Mouse (Mus musculus) thymus, postnatal 14 days (tissue): Measurements from ENCODE around the gene Pnp.
"Not testable (repeated sequence)": the region's sequence is repeated elsewhere in the genome, so short reads cannot be mapped to it uniquely, and the experiment has no call there.

ENCODE experiments used
- DNase-seq: peaks from one replicate; pipeline ENCODE4 v3.0.0; 2021

Pnp gene

DNA sequence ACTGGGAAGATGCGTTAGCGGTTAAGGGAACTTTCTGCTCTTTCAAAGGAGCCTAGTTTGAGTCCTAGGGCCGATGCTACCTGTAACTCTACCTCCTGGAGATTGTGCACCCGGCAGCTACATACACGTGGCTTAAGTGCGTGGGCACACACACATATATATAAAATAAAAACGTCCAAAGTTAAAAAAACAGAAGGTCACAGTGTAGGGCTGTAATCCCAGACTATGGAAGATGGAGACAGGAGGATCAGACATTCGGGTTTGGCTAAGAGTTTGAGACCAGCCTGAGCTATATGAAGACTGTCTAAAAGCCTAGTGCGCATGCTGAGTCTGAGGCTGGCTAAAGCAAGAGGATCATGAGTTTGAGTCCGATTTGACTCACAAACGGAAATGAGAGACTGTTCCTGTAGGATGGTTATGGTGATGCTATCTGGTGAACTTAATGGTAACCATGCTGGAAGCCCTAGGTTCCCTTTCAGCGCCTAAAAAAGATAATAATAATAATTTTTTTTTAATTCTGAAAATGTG, 675 bp downstream of the Pnp start:
- no peak for DNase-seq

DNA sequence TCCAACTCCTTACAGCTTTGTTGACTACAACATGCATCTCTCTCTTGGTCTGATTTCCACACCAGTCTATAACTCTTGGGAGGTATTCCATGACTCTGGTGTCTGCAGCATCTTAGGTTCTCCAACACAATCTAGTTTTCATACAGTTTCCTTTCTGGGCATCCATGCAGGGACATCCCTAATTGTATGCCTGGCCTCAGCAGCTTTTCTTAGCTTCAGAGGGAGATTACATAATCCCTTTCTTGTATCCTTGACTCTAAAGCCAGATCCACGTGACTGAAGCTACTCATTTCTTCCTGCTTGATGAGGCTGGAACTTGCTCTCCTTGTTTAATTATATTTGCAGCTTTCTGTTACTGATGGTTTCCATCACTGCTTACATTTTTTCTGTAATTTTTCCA, 5.8 kb downstream of the Pnp start:
- no peak for DNase-seq

GRCm38 (mm10) chr14:50938119-50938908, 7.4 kb downstream of the Pnp start:
- no peak for DNase-seq

DNA sequence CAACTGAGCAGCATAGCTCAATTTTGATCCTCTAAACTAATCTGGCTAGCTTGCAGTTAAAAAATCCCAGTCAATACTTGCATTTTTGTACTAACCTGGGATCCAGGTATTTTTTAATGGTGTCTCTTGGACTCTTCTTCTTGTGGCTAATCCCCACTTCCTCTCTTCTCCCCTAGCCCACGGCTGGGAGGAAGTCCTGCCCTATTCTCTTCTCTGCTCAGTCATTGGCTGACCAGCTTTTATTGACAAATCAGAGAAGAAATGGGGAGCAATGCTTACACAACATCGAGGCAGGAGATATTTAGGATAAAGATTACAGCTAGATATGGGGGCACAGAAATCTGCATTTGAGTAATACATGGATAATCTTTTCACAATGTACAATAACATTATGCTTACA, 8.1 kb downstream of the Pnp start:
- DNase-seq, result no peak

DNA sequence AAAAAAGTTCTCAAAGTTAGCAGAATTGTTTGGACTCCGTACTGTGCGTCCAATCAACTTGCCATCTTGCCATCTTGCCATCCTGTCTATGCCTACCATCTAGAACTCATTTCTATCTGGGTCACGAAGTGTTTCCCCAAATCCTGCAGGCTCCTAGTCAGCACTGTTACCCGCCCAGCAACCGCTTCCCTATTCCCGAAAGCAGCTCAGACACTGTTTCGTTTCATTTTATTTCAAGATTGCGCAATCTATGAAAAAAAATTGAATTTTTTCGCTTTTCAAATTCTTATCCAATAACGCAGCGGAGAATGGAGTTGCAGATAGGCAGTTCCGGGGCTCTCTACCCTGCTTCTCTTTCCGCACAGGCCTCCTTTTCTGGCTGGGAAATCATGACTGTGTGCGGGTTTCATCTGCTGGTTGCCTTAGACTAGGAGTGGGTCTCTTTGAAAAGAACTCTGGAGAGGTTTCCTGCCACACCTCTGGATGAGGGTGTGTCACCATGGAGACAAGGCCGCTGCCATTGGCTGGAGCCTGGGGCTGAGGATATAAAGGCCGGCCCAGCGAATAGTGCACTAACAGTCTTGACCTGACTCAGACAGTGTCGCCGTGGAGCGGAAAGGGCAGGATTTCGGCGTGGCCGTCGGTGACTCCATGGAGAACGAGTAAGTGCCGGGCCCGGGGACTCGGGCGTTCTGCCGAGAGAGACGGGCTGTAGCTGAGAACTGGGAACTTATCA, 13.2 kb downstream of the Pnp start, which contains the start of gene Gm49342:
TSS of gene Gm49342 (plus strand) at position 586 of the 736 bp plus-strand sequence.
- peak; percentile 81 for DNase-seq

- DNase-seq, result peak; percentile 81
Observed at GRCm38 (mm10) chr14:50944668-50945033, 13.8 kb downstream of the Pnp start.

DNA sequence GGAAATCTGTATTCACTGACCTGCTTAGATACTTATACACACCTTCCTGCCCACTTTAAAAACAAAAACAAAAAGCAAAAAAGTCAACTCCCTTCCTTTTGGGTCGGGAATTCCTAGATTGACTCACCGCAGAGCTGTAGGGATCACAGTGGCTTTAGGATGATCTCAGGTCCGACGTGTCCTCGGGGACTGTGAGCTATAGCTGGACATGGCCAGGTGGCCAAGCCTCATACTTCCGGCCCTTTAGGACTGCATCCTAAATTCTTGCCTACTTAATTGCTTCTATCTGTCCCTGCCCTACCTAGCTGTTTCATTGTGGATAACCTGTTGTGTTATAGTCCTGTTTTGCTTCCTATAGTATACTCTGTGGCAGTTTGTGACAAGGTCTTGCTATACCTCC, 14.2 kb downstream of the Pnp start:
- not testable (repeated sequence) for DNase-seq

- DNase-seq, result not testable (repeated sequence)
Observed at GRCm38 (mm10) chr14:50945526-50945925, 14.6 kb downstream of the Pnp start.

DNA sequence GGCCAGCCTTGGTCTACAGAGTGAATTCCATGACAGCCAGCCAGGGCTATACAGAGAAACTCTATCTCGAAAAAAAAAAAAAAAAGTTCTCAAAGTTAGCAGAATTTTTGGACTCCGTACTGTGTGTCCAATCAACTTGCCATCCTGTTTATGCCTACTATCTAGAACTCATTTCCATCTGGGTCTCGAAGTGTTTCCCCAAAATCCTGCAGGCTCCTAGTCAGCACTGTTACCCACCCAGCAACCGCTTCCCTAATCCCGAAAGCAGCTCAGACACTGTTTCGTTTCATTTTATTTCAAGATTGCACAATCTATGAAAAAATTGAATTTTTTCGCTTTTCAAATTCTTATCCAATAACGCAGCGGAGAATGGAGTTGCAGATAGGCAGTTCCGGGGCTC, 24.6 kb downstream of the Pnp start:
- no peak for DNase-seq

DNA sequence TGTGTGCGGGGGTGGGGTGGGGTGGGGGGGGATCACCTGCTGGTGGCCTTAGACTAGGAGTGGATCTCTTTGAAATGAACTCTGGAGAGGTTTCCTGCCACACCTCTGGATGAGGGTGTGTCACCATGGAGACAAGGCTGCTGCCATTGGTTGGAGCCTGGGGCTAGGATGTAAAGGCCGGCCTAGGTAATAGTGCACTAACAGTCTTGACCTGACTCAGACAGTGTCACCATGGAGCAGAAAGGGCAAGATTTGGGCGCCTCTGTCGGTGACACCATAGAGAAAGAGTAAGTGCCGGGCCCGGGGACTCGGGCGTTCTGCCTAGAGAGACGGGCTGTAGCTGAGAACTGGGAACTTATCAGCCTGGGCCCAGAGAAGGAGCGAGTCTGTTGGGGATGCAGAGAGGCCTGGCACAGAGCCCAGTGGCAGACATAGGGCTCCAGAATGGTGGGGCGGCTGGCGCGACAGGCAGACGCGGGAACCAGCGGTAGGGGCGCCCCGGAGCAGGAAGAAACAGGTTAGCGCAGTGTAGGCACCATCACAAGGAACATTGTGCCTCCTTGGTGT, 25.1 kb downstream of the Pnp start, which contains the start of gene Pnp2:
TSS of gene Pnp2 (plus strand) at position 51 of the 567 bp plus-strand sequence.
- DNase-seq, result peak; percentile 77

DNA sequence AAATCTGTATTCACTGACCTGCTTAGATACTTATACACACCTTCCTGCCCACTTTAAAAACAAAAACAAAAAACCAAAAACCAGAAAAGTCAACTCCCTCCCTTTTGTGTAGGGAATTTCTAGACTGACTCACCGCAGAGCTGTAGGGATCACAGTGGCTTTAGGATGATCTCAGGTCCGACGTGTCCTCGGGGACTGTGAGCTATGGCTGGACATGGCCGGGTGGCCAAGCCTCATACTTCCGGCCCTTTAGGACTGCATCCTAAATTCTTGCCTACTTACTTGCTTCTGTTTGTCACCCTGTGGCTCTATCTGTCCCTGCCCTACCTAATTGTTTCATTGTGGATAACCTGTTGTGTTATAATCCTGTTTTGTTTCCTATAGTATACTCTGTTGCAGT, 25.8 kb downstream of the Pnp start:
- DNase-seq, result not testable (repeated sequence)

DNA sequence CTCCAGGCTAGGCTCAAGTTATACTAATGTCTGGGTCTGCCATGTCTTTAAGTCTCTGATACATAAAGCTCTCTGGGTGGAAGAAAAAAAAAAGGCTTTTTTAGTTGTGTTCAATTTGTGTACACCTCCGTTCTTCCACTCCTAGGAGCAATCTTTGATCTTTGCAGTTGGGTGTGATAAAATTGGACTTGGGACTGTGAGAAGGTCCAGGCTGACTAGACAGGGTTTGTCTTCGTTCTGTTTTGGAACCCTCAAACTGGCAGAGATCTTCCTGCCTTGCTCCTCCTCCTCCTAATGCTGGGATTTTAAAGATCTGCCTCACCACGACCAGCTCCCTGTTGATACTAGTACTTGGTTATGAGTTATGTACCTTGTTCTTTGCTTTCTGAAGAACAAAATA, 26.3 kb downstream of the Pnp start:
- DNase-seq, result not testable (repeated sequence)

DNA sequence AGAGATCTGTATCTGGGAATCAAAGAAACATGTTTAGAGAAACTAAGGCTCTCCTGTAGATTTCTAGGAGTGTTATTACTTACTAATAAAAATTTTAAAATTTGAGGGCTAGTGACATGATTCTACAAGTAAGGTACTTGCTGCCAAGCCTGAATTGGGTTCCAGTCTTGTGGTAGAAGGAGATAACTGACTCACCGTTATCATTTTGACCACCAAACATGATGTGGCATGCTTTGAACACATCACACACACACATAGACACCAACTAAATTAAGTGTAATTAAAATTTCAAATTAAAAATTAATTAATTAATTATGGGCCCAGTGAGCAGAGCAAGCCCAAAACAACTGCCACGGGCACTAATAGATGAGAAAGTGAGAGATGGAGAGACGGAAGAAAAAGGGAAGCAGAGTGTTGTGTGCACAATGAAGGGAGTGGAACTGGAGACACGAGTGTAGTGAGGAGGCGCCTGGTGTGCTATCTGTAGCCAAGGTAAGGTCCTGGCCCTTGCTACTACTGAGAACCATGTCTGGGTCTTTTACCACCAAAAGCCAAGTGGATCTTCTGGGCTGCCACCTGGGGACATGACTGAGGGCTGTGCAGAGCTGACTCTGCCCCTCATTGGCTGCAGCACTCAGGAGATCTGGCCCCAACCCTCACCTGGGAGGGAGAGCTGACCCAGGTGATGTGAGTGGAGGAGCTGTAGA, 27.6 kb downstream of the Pnp start:
- not testable (repeated sequence) for DNase-seq

DNA sequence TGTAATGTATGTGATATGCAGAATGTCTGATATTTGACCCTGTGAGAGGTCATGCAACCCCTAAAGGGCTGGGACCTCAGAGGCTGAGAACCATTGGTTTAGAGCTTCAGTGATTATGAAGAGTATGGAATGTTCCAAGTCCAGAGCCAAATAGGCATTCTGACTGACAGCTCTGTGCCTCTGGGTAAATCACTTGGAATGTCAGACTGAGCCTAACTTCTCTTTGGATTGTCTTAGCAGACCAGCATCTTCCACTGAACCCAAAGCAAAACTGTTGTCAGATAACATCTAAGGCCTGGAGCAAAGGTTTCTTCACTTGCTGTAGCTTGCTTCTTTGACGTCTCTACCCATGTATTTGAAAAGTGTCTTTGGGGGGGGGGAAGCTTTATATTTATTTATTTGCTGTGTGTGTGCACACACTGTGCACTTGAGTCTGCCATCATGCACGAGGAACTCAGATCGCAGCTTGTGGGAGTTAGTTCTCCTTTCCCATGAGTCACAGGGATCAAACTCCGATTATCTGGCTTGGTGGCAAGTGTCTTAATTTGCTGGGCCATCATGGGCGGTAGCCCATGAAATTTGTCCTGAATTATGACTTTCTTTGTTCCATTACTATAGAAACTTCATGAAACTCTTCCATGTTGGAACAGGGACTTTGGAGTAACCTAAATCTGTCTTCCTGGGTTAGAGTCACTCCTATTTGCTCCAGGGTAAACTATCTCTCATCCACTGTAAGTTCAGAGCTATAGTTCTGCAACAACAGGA, 37.5 kb downstream of the Pnp start:
- no peak for DNase-seq

GRCm38 (mm10) chr14:50969041-50969440, 38.2 kb downstream of the Pnp start:
- no peak for DNase-seq

GRCm38 (mm10) chr14:50969558-50970544, 39.0 kb downstream of the Pnp start:
- DNase-seq, result peak; percentile 27

DNA sequence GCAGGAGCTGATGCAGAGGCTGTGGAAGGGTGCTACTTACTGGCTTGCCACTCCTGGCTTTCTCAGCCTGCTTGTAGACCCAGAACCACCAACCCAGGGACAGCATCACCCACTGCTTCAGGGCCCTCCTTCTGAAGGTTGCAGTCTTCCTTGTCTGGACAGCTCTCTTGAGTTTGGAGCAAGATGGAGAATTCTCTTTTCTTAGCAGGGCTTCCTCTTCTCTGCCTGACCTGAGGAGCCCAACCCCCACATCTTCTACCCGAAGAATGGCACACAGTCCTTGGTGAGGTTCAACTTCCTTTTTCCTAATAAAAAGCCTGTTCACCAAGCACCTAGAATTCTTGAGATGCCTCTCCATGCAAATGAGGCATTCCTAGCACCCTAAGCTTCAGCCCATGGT, 39.9 kb downstream of the Pnp start:
- no peak for DNase-seq

DNA sequence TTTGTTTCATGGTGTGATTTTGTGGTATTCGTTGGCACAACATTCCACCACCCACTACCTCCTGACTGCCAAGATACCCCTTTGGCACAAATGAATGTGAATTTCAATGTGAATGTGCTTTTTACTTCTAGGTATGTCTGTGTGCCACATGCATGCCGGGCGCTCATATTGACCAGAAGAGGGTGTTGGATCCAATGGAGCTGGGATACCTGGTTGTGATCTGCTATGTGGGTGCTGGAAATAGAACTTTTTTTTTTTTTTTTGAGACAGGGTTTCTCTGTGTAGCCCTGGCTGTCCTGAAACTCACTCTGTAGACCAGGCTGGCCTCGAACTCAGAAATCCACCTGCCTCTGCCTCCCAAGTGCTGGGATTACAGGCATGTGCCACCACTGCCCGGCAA, 42.2 kb downstream of the Pnp start:
- not testable (repeated sequence) for DNase-seq

DNA sequence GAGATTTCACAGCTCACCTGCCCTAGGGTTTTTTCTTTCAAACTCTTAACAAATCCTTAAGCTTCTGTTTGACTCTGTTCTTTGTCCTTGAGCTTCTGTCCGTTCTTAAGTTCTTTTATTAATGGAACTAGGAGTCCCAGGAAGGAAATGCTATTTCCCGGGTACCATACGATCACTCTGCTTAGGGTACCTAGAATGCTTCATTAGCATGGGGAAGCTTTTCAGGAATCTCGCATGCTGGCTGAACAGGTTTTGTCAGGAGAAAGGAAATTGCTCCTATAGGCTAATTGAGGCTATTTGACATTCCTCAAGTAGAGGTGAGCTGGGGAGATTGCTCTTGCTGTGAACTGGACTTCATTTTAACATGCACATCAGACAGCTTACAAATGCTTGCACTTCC, 42.8 kb downstream of the Pnp start:
- DNase-seq, result no peak

DNA sequence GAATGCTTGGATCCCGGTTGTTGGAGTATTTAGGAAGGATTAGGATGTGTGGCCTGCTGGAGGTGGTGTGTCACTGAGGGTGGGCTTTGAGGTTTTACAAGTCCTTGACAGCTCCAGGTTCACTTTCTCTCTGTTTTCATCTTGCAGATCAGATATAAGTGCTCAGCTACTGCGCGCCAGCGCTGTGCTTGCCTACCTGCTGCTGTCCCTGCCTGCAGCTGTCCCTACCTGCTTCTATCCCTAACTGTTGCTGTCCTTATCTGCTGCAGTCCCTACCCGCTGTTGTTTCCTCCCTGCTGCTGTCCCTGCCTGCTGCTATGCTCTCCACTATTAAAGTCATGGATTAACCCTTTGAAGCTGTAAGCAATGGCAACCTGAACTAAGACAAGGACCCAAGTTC, 44.1 kb downstream of the Pnp start:
- no peak for DNase-seq

- DNase-seq, result no peak
Observed at GRCm38 (mm10) chr14:50976674-50977073, 45.8 kb downstream of the Pnp start.
